Mouse (Mus musculus) embryonic fibroblast, embryonic 13.5 days (primary cell): ENCODE results near the gene Anks6. TPM values are rescaled to one million over a fixed set of nuclear protein-coding genes. Genes with fewer than 3 reads are reported as not detected.

Experiments used
- H3K27ac ChIP-seq: 2 replicates; pipeline ENCODE4 v1.5.1; 2012; ENCODE audit warnings: low read length, control low read depth, inconsistent platforms; ENCODE audit not compliant: insufficient read depth
- H3K4me1 ChIP-seq: 2 replicates; pipeline ENCODE4 v1.6.1; 2011; ENCODE audit warnings: low read length; ENCODE audit not compliant: control insufficient read depth, insufficient read depth
- H3K4me3 ChIP-seq: 2 replicates; pipeline ENCODE4 v1.5.1; 2011; ENCODE audit warnings: mild to moderate bottlenecking, control low read depth, low read length; ENCODE audit not compliant: insufficient read depth
- CTCF ChIP-seq: IDR thresholded peaks from 2 replicates; pipeline ENCODE4 v1.5.1; 2011; ENCODE audit warnings: mild to moderate bottlenecking, control low read depth, low read length, moderate library complexity, borderline replicate concordance; ENCODE audit not compliant: insufficient read depth
- POLR2A ChIP-seq: IDR thresholded peaks from 2 replicates; pipeline ENCODE4 v1.6.1; 2011; ENCODE audit warnings: low read depth, mild to moderate bottlenecking, control low read depth, low read length, moderate library complexity
- polyA plus RNA-seq: library from polyadenylated mRNA; stranded (reverse); fragments of >200 nt; gene quantifications from 2 replicates; pipeline ENCODE4 v1.2.4, GENCODE M21; 2011; ENCODE audit warnings: low read depth; ENCODE audit not compliant: missing spikeins, insufficient read length

The Anks6 gene
- polyA plus RNA-seq, 1 experiment, result 6.8 TPM

GRCm38 (mm10) chr4:46977161-46977560, 80.1 kb downstream of the Anks6 start:
- TF ChIP-seq POLR2A (no peak), CTCF (no peak)
- H3K4me1 ChIP-seq, result no peaks in the 10 kb centered on the region
- H3K4me3 ChIP-seq, result no peak overlapping the region
- no peak overlapping the region for H3K27ac ChIP-seq

DNA sequence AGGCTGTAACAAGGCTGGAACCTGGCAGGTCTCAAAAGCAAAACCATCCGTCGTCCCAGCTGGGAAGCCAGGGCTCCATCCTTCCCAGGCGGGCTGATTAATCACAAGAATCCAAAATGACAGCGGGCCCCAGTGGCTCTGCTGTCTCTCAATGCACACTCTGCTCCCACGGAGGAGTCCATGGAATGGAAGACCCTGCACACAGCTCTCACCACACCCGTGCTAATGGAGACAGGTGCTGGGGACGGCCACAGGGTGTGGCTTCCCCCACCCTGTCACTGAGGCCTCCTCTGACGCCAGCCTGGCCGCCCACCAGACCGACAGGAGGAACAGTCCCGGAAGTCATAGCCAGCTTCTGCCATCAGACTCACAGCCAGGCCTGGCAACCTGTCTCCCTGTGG, 80.6 kb downstream of the Anks6 start:
- Histone ChIP-seq H3K27ac (no peak overlapping the region), H3K4me1 (no peaks in the 10 kb centered on the region), H3K4me3 (no peak overlapping the region)
- no peak for TF ChIP-seq POLR2A
- TF ChIP-seq CTCF, result no peak

DNA sequence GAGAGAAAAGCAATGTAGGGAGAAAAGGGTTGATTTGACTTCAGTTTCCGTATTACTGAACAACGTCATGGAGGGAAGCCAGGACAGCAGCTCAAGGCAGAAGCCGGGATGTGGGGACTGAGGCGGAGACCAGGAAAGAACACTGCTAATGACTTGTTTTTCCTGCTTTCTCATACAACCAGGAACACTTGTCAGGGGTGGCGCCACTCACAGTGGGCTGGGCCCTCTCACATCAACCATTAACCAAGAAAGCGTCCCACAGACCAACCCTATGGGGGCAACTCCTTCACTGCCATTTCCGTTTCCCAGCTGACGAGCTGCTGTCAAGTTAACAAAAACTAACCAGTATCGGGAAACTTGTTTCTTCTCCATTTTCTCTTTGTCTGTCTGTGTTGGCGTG, 83.9 kb downstream of the Anks6 start:
- H3K27ac ChIP-seq, result no peak overlapping the region
- TF ChIP-seq CTCF, result no peak
- no peak for TF ChIP-seq POLR2A
- no peaks in the 10 kb centered on the region for H3K4me1 ChIP-seq
- H3K4me3 ChIP-seq, result no peak overlapping the region

GRCm38 (mm10) chr4:46967981-46968380, 89.2 kb downstream of the Anks6 start:
- Histone ChIP-seq H3K27ac (no peak overlapping the region), H3K4me1 (no peaks in the 10 kb centered on the region), H3K4me3 (no peak overlapping the region)
- no peak for TF ChIP-seq POLR2A
- no peak for TF ChIP-seq CTCF

- no peak overlapping the region for H3K27ac ChIP-seq
- no peak overlapping the region for H3K4me3 ChIP-seq
- no peaks in the 10 kb centered on the region for H3K4me1 ChIP-seq
- TF ChIP-seq CTCF (no peak), POLR2A (no peak)
These were observed 90.7 kb downstream of the Anks6 start for GRCm38 (mm10) chr4:46966551-46966950.

Other genes with a start within 250 kb of the Anks6 start
- gene Gabbr2, start 65.6 kb downstream of the Anks6 start, polyA plus RNA-seq, result 0.30 TPM in 1 of 2 replicates, not detected in the other
- 1.3 and 2.4 TPM in 2 replicates for gene Galnt12, start 34.5 kb upstream of the Anks6 start, polyA plus RNA-seq
- gene Col15a1, start 150.7 kb upstream of the Anks6 start, polyA plus RNA-seq, result 24.2 and 41.0 TPM in 2 replicates